Mouse (Mus musculus): Measurements from ENCODE around the gene Ube2q2. TPM values are rescaled to one million over a fixed set of nuclear protein-coding genes. Genes with fewer than 3 reads are reported as not detected.
A peak's percentile ranks its signal among the peaks of the same experiment; 100 is the strongest.
"Not testable (repeated sequence)": the region's sequence is repeated elsewhere in the genome, so short reads cannot be mapped to it uniquely, and the experiment has no call there.

Ube2q2 gene
- polyA plus RNA-seq, 1 experiment: 11.4 TPM

GRCm38 (mm10) chr9:55232586-55232985 lies 83.9 kb downstream of the Ube2q2 start:
- Histone ChIP-seq H3K4me1 (peaks cover 23% of the 10 kb centered on the region), H3K9me3 (peaks cover 5% of the 10 kb centered on the region; the same call in 1 of the 2 replicates), H3K27me3 (replicated peaks) (no peaks in the 10 kb centered on the region), H3K4me3 (replicated peaks) (no peak overlapping the region), H3K36me3 (replicated peaks; ENCODE audit: low read length) (no peaks in the 10 kb centered on the region)
- TF ChIP-seq FLI1 (IDR thresholded peaks at IDR 0.05; ENCODE audit: low read length): no peak
- TF ChIP-seq GATA1 (IDR thresholded peaks at IDR 0.05; ENCODE audit: borderline replicate concordance, low read length): no peak

GRCm38 (mm10) chr9:55233076-55233475 lies 84.4 kb downstream of the Ube2q2 start:
- H3K36me3 ChIP-seq (replicated peaks; ENCODE audit: low read length); H3K9me3 ChIP-seq; H3K27me3 ChIP-seq (replicated peaks); H3K4me3 ChIP-seq (replicated peaks): not testable (repeated sequence)
- peaks cover 18% of the 10 kb centered on the region for H3K4me1 ChIP-seq

DNA sequence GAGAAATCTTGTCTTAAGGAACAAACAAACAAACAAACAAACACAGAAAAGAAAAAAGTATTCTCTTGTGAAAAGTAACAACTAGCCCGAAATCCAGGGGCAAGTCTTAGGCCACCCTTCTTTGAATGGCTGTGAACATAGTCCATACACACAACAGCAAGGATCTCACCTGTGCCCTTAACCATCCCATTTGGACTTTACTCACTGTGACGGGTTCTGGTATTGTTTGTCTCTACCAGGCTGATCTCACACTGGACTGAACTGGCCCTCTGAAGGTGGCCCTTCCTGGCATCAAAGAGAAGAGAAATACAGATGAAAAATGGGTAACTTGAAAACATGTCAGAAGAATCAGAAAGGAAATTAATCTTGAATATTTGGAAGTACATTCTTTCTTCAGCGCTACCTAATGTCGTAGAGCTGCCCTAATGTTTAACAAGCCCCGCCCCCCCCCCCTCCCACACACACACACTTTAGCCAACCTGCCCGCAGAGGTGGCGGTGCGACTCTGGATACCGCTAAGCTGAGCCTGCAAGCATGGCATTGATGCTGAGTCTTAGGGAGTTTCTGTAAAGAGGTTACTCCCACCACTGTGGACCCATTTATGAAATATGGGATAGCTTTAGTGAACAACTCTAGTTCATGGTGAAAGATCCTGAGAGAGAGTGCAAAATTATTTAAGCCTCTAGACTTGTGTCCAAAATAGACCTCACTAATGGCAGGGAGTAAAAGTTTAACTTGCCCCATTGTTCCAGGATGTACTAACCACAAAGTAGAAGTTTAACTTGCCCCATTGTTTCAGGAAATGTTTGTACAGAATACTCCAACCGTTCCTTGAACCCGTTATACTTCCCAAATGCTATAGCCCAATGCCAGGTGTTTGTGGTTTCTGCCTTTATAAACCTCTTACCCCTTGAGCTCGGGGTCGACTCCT lies 87.8 kb downstream of the Ube2q2 start:
- TF ChIP-seq GATA1 (IDR thresholded peaks at IDR 0.05; ENCODE audit: borderline replicate concordance, low read length) (no peak), FLI1 (IDR thresholded peaks at IDR 0.05; ENCODE audit: low read length) (no peak)
- peaks cover 5% of the 10 kb centered on the region; the same call in 1 of the 2 replicates for H3K9me3 ChIP-seq
- H3K4me1 ChIP-seq: peaks cover 14% of the 10 kb centered on the region; the same call in 1 of the 2 replicates
- peaks cover 2% of the 10 kb centered on the region for H3K27me3 ChIP-seq (replicated peaks)
- no peak overlapping the region for H3K4me3 ChIP-seq (replicated peaks)
- no peaks in the 10 kb centered on the region for H3K36me3 ChIP-seq (replicated peaks; ENCODE audit: low read length)

DNA sequence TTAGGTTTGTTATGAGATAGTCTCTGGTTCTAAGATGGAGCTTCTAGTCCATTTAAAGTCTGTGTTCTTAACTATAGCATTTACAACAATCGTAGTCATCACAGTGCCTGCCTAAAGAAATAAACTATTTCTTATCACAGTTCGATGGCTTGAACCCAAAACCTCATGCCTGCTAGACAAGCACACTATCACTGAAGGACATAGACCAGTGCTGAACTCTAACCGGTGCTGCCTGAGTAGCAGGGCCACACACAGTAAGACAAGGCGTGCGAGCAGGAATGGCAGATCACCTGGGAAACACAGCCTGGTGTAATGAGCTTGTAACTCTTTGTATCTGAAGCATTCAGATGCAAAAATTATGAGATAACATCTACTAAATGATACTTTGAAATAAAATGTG lies 92.2 kb downstream of the Ube2q2 start:
- H3K4me1 ChIP-seq: peaks cover 42% of the 10 kb centered on the region
- H3K27me3 ChIP-seq (replicated peaks): peaks cover 2% of the 10 kb centered on the region
- H3K9me3 ChIP-seq: no peaks in the 10 kb centered on the region
- TF ChIP-seq FLI1 (IDR thresholded peaks at IDR 0.05; ENCODE audit: low read length) (no peak), GATA1 (IDR thresholded peaks at IDR 0.05; ENCODE audit: borderline replicate concordance, low read length) (no peak)
- H3K4me3 ChIP-seq (replicated peaks): no peak overlapping the region
- H3K36me3 ChIP-seq (replicated peaks; ENCODE audit: low read length): no peaks in the 10 kb centered on the region

GRCm38 (mm10) chr9:55241863-55242685 lies 93.4 kb downstream of the Ube2q2 start:
- H3K36me3 ChIP-seq (replicated peaks; ENCODE audit: low read length): no peaks in the 10 kb centered on the region
- H3K27me3 ChIP-seq (replicated peaks): peaks cover 2% of the 10 kb centered on the region
- no peaks in the 10 kb centered on the region for H3K9me3 ChIP-seq
- H3K4me3 ChIP-seq (replicated peaks): peak overlapping the region; percentile 89
- TF ChIP-seq GATA1 (IDR thresholded peaks at IDR 0.05; ENCODE audit: borderline replicate concordance, low read length) (no peak), FLI1 (IDR thresholded peaks at IDR 0.05; ENCODE audit: low read length) (no peak)
- H3K4me1 ChIP-seq: peaks cover 38% of the 10 kb centered on the region

GRCm38 (mm10) chr9:55243280-55243679 lies 94.6 kb downstream of the Ube2q2 start:
- TF ChIP-seq FLI1 (IDR thresholded peaks at IDR 0.05; ENCODE audit: low read length) (no peak), GATA1 (IDR thresholded peaks at IDR 0.05; ENCODE audit: borderline replicate concordance, low read length) (no peak)
- Histone ChIP-seq H3K9me3 (no peaks in the 10 kb centered on the region), H3K36me3 (replicated peaks; ENCODE audit: low read length) (no peaks in the 10 kb centered on the region), H3K4me3 (replicated peaks) (no peak overlapping the region), H3K27me3 (replicated peaks) (peaks cover 2% of the 10 kb centered on the region), H3K4me1 (peaks cover 43% of the 10 kb centered on the region)

- Histone ChIP-seq H3K4me1 (peaks cover 48% of the 10 kb centered on the region), H3K27me3 (replicated peaks) (peaks cover under 1% of the 10 kb centered on the region), H3K36me3 (replicated peaks; ENCODE audit: low read length) (no peaks in the 10 kb centered on the region), H3K9me3 (no peaks in the 10 kb centered on the region), H3K4me3 (replicated peaks) (no peak overlapping the region)
- TF ChIP-seq GATA1 (IDR thresholded peaks at IDR 0.05; ENCODE audit: borderline replicate concordance, low read length) (no peak), FLI1 (IDR thresholded peaks at IDR 0.05; ENCODE audit: low read length) (no peak)
These were observed 95.4 kb downstream of the Ube2q2 start for GRCm38 (mm10) chr9:55244079-55244478.

GRCm38 (mm10) chr9:55245057-55245750 lies 96.5 kb downstream of the Ube2q2 start:
- not testable (repeated sequence) for H3K27me3 ChIP-seq (replicated peaks); H3K36me3 ChIP-seq (replicated peaks; ENCODE audit: low read length); H3K9me3 ChIP-seq; H3K4me3 ChIP-seq (replicated peaks)
- H3K4me1 ChIP-seq: peaks cover 58% of the 10 kb centered on the region

DNA sequence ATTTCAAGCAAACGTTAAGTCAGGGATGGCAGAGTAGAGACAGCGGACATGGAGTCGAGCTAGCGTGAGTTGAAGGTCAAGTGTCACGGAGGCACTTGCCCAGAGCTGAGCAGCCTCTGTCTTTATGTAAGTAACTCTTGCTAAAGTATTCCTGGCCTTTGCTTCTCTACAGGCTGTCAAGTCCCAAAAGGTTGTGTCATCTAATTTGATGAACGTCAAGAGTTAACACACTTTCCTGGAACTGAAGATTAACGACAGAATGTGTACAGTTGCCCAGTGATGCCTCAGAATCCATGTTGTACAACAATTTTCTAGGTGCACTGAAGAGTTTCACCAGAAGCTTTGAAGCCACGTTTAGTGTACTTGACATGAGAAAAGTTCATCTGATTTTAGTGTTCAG lies 97.8 kb downstream of the Ube2q2 start:
- no peaks in the 10 kb centered on the region for H3K36me3 ChIP-seq (replicated peaks; ENCODE audit: low read length)

More for the DNA sequence above, 97.8 kb downstream of the Ube2q2 start:
- H3K27me3 ChIP-seq (replicated peaks): no peaks in the 10 kb centered on the region
- no peaks in the 10 kb centered on the region for H3K9me3 ChIP-seq
- H3K4me1 ChIP-seq: peaks cover 61% of the 10 kb centered on the region
- H3K4me3 ChIP-seq (replicated peaks): no peak overlapping the region
- TF ChIP-seq GATA1 (IDR thresholded peaks at IDR 0.05; ENCODE audit: borderline replicate concordance, low read length) (no peak), FLI1 (IDR thresholded peaks at IDR 0.05; ENCODE audit: low read length) (no peak)

Data from megakaryocyte, embryonic 14.5 days (primary cell).